ENCODE assay signal across 8 mouse cellular contexts in the genomic region with DNA sequence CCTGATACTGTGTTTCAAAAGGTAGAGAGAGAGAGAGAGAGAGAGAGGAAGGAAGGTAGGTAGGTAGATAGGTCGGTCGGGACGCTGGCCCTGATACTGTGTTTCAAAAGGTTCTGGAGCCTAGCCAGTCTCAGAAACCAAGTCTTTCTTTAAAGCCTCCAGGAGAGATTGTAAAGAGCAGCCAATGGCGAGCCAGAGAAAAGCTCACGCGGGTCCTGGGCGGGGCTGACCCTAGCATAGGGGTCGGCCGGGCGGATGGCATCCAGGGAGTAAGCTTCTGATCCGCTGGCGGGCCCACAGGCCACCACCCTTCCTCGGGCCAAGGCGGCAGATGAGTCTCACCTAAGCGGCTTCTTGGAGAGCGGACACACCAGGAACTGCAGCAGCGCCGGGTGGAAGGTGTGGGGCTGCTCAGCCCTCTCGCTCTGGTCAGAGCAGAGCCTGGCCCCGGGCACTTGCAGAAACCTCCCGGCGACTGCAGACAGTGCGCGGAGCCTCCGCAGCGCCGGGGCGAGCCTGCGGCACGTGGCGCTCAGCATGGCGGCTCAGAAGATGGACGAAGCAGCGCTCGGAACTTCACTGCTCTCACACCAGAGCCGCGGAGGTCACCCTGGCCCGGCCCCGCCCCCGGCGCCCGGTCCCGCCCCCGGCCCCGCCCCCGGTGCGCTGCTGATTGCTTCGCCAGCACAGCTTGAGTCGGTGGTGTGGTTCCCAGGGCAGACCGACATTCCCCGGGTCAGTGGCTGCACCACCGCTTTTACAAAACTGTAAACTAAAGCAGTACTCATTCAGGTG. TPM values are rescaled to one million over a fixed set of nuclear protein-coding genes. Genes with fewer than 3 reads are reported as not detected.
DNase-seq lines count a peak whose midpoint lies in the region; ATAC-seq lines count a peak whose summit lies in the region.

A gene (minus strand): TSS at position 612 of the 795 bp plus-strand sequence.

- peak within 1 kb of the TSS; percentile 90 for H3K27ac ChIP-seq in brown adipose tissue, adult 24 weeks (replicated peaks; ENCODE audit: low read depth, low read length)
- peak within 1 kb of the TSS; percentile 99 for H3K27ac ChIP-seq in heart, embryonic 13.5 days (replicated peaks)
- H3K27ac ChIP-seq in liver, embryonic 12.5 days = peak within 1 kb of the TSS; percentile 93
- peak within 1 kb of the TSS; percentile 95 for H3K27ac ChIP-seq in stomach, embryonic 15.5 days

- peaks cover 6% of the 10 kb centered on the region for H3K4me1 ChIP-seq in brown adipose tissue, adult 24 weeks (ENCODE audit: control insufficient read depth, insufficient read depth, insufficient read length, low read length)
- peaks cover 13% of the 10 kb centered on the region for H3K4me1 ChIP-seq in heart, embryonic 13.5 days
- peaks cover 15% of the 10 kb centered on the region for H3K4me1 ChIP-seq in liver, embryonic 12.5 days
- H3K4me1 ChIP-seq in stomach, embryonic 15.5 days = peaks cover 2% of the 10 kb centered on the region; the same call in 1 of the 2 replicates

- 1% methylated on average over 52 of the region's 52 CpGs for WGBS in heart, embryonic 13.5 days
- WGBS in liver, embryonic 12.5 days (ENCODE audit: insufficient replicate concordance) = under 1% methylated on average over 52 of the region's 52 CpGs
- under 1% methylated on average over 51 of the region's 52 CpGs for WGBS in stomach, embryonic 15.5 days

- H3K36me3 ChIP-seq in heart, embryonic 13.5 days = peaks cover 31% of the 10 kb centered on the region
- peaks cover 27% of the 10 kb centered on the region for H3K36me3 ChIP-seq in liver, embryonic 12.5 days
- H3K36me3 ChIP-seq in stomach, embryonic 15.5 days = peaks cover 6% of the 10 kb centered on the region; the same call in 1 of the 2 replicates

- H3K4me2 ChIP-seq in heart, embryonic 13.5 days = peak within 1 kb of the TSS; percentile 80
- peak within 1 kb of the TSS; percentile 96 for H3K4me2 ChIP-seq in liver, embryonic 12.5 days
- H3K4me2 ChIP-seq in stomach, embryonic 15.5 days = peak within 1 kb of the TSS; percentile 74

- peak within 1 kb of the TSS; percentile 83 for H3K4me3 ChIP-seq in brown adipose tissue, adult 24 weeks (ENCODE audit: insufficient read depth, low read depth, low read length)
- peak within 1 kb of the TSS; percentile 83 for H3K4me3 ChIP-seq in heart, embryonic 13.5 days
- H3K4me3 ChIP-seq in liver, embryonic 12.5 days = peak within 1 kb of the TSS; percentile 85
- peak within 1 kb of the TSS; percentile 83 for H3K4me3 ChIP-seq in stomach, embryonic 15.5 days (replicated peaks)

- peak within 1 kb of the TSS; percentile 90 for H3K9ac ChIP-seq in heart, embryonic 13.5 days
- H3K9ac ChIP-seq in liver, embryonic 12.5 days = peak within 1 kb of the TSS; percentile 87
- H3K9ac ChIP-seq in stomach, embryonic 15.5 days = peak within 1 kb of the TSS; percentile 84

- H3K27me3 ChIP-seq in heart, embryonic 13.5 days (replicated peaks) = no peaks in the 10 kb centered on the region
- H3K27me3 ChIP-seq in liver, embryonic 12.5 days (replicated peaks) = no peaks in the 10 kb centered on the region
- no peaks in the 10 kb centered on the region for H3K27me3 ChIP-seq in stomach, embryonic 15.5 days (replicated peaks)

- DNase-seq in CD4-positive helper T cell, adult 2 months (ENCODE audit: low read depth, low spot score) = peak; percentile 91
- peak; percentile 65 for DNase-seq in fat pad, adult 2 months (ENCODE audit: extremely low read depth, low read depth, low spot score)
- DNase-seq in kidney, postnatal 10 days = peak; percentile 94
- DNase-seq in natural killer cell, adult 2 months (ENCODE audit: low spot score in 2 of 2) = peak; percentile 74 to 80

- ATAC-seq in heart, embryonic 13.5 days (ENCODE audit: extremely low read depth, insufficient number of reproducible peaks, low FRiP score, low TSS enrichment) = peak; percentile 93
- peak; percentile 97 for ATAC-seq in liver, embryonic 12.5 days
- peak; percentile 97 for ATAC-seq in stomach, embryonic 15.5 days (ENCODE audit: insufficient read depth, low FRiP score, low read depth)

- no peaks in the 10 kb centered on the region for H3K9me3 ChIP-seq in heart, embryonic 13.5 days
- no peaks in the 10 kb centered on the region for H3K9me3 ChIP-seq in liver, embryonic 12.5 days (replicated peaks)
- H3K9me3 ChIP-seq in stomach, embryonic 15.5 days = no peaks in the 10 kb centered on the region

RNA-seq across cellular contexts. Expression of the gene that starts here (rescaled TPM):
- polyA plus RNA-seq in brown adipose tissue, adult 24 weeks (2012; ENCODE audit: insufficient read depth, insufficient read length, missing spikeins) = 55.3 and 70.3 TPM in 2 replicates
- 25.2 and 28.0 TPM in 2 replicates for polyA plus RNA-seq in heart, embryonic 13.5 days (2015; fragmentation: Nextera tagmentation; extraction: Ambion mirVana)
- polyA plus RNA-seq in liver, embryonic 12.5 days (2016; fragmentation: Nextera tagmentation; extraction: Ambion mirVana) = 8.7 and 9.1 TPM in 2 replicates
- polyA plus RNA-seq in stomach, embryonic 15.5 days (2015; fragmentation: Nextera tagmentation; extraction: Ambion mirVana) = 18.1 and 18.2 TPM in 2 replicates

Comparison
In these comparisons a context has a peak if more than half of its experiments do, and no peak if none do; other contexts are left out.
1. Peak in every context shown above with its lines: DNase-seq, ATAC-seq, H3K4me3 ChIP-seq and H3K27ac ChIP-seq.